Mouse (Mus musculus): ENCODE results near the gene Abi1.
"Not testable (repeated sequence)": the region's sequence is repeated elsewhere in the genome, so short reads cannot be mapped to it uniquely, and the experiment has no call there.

The Abi1 gene

DNA sequence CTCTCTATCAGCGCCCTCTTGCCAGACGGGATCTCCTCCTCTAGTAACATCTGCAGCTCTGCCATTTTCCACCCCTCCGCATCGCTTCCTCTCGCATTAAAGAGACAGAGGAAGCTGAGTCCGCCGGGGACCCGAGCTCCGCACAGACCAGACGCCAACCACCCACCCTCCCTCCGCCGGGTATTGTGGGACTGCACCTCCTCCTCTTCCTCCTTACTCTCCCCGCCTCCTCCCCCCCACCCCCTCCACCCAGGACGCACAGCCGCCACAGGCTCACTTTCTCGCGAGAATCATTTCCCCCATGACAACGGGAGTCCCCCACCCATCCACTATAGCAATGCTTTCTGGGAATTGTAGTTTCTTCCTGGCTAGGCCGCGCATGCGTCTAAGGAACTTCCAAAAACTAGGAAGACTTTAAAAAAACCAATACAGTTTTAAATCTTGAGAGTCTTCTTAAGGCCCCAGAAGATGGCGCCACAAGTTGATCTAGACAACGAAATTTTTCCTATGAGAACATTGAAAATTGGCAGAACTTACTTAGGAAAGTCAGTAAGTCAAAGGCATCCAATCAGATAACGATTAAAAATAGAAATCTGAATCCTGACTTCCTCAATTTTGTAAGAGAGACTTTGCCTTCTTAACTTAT lies at the start of gene Abi1:
Gene Abi1, minus strand, starts transcription at position 241 of the 646 bp plus-strand sequence.
- peak; percentile 94 for DNase-seq (ENCODE audit: low spot score)

DNA sequence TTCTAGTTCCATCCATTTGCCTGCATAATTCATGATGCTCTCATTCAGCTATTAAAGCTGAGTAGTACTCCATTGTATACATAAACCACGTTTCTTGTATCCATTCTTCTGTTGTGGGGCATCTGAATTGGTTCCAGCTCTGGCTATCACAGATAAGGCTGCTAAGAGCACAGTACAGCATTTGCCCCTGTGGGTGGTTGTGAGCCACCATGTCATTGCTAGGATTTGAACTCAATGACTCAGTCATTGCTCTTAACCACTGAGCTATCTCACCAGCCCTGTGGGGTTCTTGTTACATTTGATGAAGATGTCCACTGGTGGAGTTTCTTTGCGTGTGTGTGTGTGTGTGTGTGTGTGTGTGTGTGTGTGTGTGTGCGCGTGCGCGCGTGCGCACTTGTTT lies 44.5 kb upstream of the Abi1 start:
- DNase-seq (ENCODE audit: low spot score) = no peak

DNA sequence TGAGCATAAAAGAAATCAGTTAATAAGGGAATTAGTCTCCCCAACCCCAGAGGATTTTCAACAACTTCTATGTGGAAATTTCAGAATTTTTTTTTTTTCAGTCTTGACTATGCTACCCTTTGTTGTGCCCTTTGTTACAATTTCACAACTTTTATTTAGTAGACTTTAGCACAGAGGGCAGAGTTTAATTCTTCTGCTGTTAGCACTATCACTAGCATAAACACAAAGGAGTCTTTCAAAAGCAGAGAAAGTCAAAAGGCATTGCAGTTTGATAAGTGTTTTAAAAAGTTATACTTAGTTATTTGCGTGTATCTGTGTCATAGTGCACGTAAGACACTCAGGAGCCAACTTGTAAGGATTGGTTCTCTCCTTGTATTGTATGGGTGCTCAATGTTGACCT lies 38.5 kb upstream of the Abi1 start:
- no peak for DNase-seq (ENCODE audit: low spot score)

DNA sequence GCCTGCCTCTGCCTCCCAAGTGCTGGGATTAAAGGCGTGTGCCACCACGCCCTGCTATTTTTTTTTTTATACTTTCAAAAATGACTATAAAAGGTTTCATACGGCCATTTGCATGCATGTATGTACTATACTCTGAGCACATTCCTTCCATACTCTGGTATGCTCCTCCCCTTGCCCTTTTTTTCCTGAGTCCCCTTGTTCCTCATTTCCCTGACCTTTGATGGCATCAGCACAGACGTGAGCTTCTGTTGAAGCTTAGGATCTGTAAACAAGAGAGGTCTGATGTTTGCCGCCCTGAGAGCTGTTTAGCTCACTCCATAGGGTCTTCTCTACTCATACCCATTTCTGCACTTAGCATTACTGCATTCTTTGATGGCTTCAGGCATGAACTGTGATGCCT lies 37.7 kb upstream of the Abi1 start:
- no peak for DNase-seq (ENCODE audit: low spot score)

DNA sequence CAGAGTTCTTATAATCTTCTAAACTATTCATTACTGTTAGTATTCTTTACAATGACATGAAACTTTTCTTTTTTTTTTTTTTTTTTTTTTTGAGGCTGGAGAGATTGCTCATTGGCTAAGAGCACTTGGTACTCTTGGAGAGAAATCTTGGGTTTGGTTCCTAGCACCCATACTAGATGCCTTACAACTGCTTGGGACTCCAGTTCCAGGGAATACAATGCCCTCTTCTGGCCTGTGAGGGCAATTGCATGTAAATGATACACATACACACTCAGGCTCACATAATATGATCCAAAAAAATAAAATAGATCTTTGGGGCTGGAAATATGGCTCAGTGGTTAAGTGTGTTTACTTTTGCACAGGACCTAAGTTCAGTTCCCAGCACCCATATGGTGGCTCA lies 36.7 kb upstream of the Abi1 start:
- no peak for DNase-seq (ENCODE audit: low spot score)

DNA sequence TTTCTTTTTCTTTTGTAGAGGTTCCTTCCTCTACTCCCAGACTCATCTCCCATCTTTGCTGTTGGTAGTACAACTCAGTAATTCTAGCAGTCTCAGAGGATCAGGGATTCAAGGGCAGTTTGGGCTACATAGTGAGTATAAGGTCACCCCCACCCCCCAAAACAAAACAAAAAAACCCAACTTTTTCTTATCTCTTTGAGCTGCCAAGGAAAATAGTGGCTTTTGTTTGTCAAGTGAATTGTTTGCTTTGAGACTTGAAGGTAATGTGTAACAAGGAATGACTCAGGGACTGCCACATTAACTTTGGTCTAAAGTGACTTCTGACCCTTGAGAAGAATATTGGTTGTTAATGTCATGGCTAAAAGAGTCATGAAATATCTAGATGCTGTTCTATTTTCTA lies 35.8 kb upstream of the Abi1 start:
- DNase-seq (ENCODE audit: low spot score) = no peak

DNA sequence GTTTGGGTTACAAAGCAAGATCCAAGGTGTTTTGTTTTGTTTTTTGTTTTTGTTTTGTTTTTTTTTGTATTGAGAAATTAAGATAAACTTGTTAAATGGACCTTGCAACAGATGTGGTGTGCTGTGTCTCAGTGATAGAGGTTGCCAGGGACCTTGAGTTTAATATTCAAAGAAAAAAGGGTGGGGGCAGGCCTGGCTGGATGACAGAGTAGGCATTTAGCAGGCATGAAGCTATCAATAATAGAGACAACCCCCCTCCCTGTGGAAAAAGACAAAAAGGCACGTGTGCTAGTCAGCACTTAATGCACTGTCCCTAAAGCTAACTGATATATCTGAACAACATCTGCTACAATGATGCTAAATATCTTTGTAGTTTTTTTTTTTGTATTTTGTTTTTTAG lies 31.4 kb upstream of the Abi1 start:
- DNase-seq (ENCODE audit: low spot score) = no peak

DNA sequence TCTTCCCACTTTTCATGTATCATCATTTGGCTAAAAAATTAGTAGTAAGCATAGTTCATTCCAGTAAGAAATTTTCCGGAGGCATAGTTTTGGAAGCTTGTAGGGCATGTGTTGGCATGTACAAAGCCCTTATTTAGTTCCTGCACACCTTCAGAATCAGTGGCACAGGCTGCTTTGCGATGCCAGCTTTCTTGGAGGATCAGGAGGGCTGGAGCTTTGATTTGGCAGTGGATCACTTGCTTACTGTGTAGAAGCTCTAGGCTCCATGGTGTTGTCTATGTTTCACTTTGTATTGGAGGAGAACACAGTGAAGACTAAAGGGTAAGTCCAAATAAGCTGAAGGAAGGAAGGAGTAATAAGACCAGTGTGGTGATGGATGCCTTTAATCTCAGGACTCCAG lies 30.4 kb upstream of the Abi1 start:
- no peak for DNase-seq (ENCODE audit: low spot score)

DNA sequence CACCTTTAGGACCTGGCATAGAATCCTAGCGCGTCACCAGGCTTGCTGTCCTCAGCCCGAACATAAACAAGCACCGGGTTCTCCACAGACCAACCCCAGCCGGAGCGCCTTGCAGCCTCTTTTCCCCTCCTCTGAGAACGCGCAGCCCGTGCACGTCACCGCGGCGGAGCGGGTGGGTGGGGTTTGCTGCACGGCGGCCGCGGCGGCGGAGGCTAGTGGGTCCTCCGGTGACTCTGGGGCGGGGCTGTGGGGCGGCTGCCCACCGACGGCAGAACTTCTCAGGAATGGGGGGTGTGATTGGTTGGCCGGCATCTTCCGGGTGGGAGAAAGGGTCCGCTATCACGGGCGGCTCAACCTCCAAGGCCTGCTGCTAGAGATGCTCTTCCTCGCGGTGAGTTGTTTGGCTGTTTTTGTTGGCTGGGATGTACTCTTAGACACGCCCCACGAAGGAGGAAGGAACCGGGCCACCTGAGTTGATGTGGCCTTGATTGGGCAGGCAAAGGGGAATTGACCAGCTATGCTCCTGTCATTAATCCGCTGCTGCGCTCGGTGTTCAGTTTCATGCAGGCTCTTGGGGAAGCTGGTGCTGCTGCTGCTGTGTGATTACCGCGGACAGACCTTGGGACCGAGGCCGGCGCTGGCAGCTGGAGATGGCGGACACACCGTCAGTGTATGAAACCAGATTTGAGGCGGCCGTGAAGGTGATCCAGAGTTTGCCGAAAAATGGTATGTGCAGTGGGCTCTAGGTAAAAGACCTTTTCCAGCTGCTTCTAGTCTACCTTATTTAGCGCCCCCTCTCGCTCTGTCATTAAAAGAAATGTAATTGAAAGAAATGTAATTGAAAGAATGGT lies 29.1 kb upstream of the Abi1 start:
- DNase-seq (ENCODE audit: low spot score) = peak; percentile 92

DNA sequence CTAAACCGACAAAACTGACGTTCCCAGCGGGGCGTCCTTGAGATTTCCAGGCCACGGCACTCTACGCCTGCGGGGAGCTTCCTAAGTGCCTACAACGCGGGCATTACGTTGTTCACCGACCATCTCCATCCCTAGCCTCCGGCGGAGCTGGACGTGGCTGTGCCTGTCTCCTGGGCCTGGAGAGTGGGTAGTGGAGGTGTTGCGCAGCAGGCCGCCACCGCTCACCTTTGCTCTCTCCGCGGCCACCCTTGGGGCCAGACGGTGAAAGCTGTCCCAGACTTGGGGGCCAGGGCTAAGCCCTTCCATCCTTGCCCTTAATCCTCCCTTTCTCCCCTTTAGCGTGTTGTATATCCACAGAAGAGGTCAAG lies 28.3 kb upstream of the Abi1 start:
- no peak for DNase-seq (ENCODE audit: low spot score)

DNA sequence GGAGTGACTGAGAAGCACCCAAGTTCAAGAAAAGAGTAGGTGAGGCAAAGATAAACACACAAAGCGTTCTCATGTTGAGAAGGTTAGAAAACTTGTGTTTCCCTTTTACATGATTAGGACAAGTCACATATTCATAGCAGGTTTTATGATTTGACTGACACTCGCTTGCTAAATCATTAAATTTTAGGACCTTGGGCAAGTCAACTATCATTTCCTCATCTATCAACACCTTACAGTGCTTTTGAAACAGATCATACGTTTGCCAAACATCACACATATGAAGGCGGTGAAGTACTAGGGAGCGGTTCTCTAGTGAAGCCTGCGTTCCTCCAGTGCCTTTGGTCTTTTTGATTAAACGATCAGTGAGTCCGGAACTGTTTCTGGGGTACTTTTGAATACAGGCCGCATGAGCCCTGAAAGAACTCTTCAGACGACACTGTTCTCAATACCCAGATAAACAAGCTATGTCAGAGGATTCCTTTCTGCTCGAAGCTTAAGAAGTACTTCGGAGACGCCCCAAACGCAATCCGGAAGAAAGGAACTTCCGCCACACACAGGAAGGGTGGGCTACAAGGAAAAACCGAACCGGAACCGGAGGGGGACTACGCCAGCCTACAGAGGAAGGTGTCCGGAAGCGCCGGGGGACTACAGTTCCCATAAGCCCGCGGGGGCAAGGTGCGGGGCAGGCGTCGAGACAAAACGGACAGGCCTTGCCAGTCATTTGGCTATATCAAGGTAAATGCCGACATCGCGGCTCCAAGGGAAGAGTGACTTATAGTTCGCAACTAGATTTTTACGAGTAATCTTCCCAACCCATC lies 27.7 kb upstream of the Abi1 start, which contains the start of gene Acbd5:
Gene Acbd5, plus strand, starts transcription at position 616 of the 818 bp plus-strand sequence.
- peak; percentile 95 for DNase-seq (ENCODE audit: low spot score)

DNA sequence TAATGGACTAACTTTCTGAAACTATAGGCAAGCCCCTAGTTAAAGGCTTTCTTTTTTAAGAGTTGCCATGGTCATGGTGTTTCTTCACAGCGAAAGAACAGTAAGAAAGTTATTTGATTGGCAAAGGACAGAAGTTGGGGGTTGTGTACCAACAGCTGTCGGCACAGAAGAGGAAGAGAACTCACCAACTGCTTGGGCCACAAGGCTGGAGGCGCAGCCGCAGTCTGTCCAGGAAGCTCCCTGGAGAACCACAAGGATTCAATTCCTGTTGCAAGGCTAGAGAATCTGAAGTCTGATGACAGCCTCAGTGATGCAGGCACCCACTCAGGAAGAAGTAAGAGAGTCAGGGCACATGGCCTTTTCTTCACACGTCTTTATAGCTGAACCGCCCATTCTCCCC lies 12.5 kb upstream of the Abi1 start:
- DNase-seq (ENCODE audit: low spot score) = no peak

DNA sequence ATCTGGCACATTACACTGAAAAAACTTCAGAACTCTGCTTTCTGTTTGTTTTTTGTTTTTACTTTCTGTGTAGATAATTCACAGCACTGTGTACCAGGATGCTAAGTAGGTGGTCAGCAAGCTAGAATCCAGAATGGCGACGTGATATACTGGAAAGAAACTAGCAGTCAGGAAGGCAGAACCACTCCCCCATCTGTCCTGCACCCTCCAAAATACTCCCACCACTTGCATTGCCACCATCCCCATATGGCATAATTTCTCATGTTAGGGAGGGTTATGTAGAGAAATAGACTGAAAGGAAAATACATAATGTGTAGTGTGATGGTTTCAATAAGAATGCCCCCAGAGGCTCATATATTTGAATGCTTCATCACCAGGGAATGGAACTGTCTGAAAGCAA lies 11.8 kb upstream of the Abi1 start:
- no peak for DNase-seq (ENCODE audit: low spot score)

DNA sequence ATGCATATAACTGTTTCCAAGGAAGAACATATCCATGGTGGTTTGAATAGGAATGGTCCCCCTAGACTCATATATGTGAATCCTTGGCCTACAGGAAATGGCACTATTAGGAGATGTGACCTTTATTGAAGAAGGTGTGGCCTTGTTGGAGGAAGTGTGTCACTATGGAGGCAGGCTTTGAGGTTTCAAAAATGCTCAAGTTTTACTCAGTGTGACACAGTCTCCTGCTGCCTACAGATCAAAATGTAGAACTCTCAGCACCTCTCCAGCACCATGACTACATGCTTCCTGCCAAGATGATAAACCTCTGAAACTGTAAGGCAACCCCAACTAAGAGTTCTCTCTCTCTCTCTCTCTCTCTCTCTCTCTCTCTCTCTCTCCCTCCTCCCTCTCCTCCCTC lies 8.0 kb upstream of the Abi1 start:
- no peak for DNase-seq (ENCODE audit: low spot score)

DNA sequence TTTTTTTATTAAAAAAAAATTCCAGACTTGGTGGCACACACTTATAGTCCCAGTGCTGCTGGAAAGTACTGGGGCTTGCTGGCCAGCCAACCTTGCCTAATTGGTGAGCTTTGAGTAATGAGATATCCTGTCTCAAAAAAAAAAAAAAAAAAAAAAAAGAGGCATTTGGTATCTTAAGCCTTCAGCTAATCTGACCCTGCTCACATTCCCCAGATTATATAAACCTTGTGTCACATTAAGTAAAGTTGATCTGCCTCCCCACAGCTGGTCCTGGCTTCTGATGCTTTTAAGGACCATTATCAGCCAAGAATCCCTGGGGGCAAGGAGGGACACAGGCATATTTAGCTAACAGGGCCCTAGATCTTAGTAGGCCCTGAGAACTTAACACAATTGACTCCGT lies 5.7 kb upstream of the Abi1 start:
- no peak for DNase-seq (ENCODE audit: low spot score)

DNA sequence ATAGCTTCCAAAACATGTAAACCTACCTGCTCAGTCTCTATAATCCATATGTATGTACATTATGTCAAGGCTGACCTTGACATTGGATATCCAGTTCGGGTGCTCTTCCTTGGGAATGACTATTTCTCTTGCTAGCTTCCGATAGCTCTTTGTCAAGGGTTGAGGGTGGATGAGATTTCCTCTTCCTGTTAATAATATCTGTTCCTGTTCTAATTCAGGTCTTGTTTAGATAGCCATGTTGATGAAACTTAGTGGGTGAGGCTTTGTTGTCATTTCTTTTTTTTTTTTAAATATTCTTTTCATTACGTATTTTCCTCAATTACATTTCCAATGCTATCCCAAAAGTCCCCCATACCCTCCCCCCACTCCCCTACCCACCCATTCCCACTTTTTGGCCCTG lies 2.1 kb upstream of the Abi1 start:
- DNase-seq (ENCODE audit: low spot score) = no peak

DNA sequence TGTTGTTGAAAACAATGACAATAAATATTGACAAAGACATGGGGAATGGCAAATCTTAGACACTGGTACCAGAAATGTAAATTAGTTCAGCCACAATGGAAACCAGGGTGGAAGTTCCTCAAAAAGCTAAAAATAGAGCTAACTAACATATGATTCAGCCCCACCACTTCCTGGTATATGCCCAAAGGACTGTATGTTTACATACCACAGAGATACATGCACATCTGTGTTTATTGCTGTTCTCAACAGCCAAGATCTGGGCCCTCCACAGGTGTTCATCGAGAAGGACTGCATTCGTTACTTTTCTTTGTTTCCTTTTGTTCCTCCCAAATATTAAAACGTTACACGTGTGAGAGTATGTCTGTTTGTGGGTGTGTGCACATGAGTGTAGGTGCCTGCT lies 1.4 kb upstream of the Abi1 start:
- no peak for DNase-seq (ENCODE audit: low spot score)

DNA sequence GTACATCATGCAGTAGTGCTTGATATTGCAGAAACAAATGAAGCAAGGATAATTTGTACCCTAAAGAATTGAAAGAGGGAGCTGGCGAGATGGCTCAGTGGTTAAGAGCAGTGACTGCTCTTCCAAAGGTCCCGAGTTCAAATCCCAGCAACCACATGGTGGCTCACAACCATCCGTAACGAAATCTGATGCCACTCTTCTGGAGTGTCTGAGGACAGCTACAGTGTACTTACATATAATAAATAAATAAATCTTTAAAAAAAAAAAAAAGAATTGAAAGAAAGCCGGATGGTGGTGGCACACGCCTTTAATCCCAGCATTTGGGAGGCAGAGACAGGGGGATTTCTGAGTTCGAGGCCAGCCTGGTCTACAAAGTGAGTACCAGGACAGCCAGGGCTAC lies 649 bp upstream of the Abi1 start:
- not testable (repeated sequence) for DNase-seq (ENCODE audit: low spot score)

DNA sequence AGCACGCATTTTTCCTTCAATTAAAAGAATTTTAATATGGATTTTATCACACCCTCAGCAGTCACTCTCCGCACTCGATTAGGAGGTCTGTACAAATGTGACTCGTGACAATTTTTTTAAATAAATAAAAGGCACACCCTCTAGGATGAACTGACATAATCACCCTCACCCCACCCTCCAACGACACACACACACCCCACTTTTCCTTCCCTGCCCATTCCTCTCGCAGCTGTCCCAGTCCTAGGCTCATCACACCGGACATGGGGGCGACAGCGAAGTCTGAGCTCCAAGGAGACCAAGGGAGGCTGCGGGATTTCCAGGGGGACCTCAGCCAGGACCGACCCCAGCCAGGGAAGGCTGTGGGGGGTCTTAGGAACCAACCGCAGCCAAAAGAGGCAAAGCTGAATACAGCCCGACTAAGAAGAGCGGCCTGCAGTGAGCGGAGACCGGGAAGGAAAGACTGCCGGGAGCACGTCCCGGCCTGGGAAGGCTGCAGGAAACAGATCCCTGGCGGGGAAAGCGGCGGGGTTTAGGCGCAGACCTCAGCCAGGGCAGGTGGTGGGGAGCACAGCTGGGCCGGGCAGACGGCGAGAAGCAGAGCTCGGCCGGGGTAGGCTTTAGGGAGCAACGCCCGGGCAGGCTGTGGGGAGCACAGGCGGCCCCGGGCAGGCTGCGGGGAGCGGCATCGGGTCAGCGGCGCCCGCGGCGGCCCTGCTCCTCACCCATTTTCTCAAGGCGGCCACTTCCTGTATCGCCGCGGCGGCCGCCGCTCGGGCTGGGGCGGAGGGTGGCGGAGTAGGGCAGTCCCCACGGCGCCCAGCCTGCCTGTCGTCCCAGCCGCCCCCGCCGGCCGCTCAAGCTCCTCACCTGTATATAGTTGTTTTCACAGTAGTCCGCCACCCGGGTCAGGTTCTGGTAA lies 700 bp downstream of the Abi1 start:
- DNase-seq (ENCODE audit: low spot score) = peak; percentile 75

DNA sequence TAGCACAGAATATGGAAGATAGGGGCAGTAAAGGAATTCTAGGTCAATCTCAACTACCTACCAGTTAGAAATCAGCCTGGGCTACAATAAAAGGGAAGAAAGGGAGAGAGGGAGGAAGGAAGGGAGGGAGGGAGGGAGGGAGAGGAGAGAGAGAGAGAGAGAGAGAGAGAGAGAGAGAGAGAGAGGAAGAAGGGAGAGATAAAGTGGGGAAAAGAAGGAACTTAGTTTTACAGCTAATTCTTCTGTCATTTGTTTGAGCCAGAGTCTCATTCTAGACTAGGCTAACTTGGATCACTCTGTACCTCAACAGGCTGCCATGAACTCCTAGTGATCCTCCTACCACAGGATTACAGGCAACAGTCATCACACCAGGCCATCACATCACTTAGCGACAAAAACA lies 4.6 kb downstream of the Abi1 start:
- no peak for DNase-seq (ENCODE audit: low spot score)

DNA sequence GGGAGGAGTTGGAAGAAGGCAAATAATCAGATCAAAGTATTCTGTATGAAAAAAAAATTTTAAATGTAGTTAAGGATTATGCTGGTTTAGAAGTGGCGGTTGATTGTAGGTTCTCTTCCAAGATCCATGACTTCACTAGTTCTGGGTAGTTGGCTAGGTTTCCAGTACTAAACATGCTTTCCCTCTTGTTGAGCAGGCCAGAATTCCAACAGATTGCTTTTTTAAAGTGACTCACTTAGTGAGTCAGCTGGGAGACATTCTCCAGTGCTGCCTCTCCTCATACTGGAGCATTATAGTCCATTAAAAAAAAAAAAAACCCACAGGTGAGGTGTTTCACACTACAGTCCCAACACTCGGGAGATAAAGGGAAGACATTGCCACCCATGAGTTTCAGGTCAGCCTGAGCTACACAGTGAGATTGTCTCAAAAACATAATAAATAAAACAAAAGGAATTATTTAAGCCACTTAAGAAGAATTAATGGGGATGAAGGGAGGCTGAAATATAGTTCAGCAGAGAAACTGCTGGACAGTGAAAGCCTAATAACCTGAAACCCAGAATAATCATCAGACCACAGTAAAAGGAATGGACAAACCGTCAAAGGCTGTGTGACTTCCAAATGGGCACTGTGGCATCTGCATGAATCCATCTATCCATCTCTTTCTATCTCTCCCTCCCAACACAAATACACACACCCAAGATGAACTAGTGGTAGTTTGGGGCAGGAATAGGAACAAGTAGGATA lies 5.2 kb downstream of the Abi1 start:
- no peak for DNase-seq (ENCODE audit: low spot score)

Data from testis, postnatal 14 days (tissue).